Mouse (Mus musculus): Measurements from ENCODE around the gene Uggt2. TPM values are rescaled to one million over a fixed set of nuclear protein-coding genes. Genes with fewer than 3 reads are reported as not detected.

Gene Uggt2
- total and polyA plus RNA-seq, 2 experiments = 0.98 to 3.0 TPM

DNA sequence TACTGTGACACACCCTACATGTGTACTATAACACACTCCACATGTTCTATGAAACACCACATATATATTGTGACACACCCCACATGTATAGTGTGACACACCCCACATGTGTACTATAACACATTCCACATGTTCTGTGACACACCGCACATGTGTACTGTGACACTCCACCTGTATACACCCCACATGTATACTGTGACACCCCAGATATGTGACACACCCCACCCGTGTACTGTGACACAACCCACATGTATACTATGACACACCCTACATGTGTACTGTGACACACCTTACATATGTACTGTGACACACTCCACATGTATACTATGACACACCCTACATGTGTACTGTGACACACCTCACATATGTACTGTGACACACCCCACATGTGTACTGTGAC lies 28.1 kb upstream of the Uggt2 start:
- no peaks in the 10 kb centered on the region for H3K36me3 ChIP-seq (ENCODE audit: control insufficient read depth, insufficient read depth, low read length)
- H3K4me3 ChIP-seq (ENCODE audit: insufficient read depth, low read depth, low read length) = no peak overlapping the region
- 0 out of 2 replicates have a peak, but pooled peaks cover 2% of the 10 kb centered on the region for H3K27me3 ChIP-seq (ENCODE audit: control insufficient read depth, insufficient read depth, low read length)
- no peak for TF ChIP-seq CTCF (IDR thresholded peaks at IDR 0.05; ENCODE audit: low read depth, low read length)
- no peak for TF ChIP-seq POLR2A (IDR thresholded peaks at IDR 0.05; ENCODE audit: extremely low read depth, insufficient read depth, low read length)
- H3K27ac ChIP-seq (replicated peaks; ENCODE audit: insufficient read depth, low read depth, low read length) = no peak overlapping the region
- DNase-seq (ENCODE audit: extremely low read depth, low read depth, low spot score) = no peak
- WGBS = 93% methylated on average over 2 of the region's 2 CpGs
- no peak overlapping the region for H3K9ac ChIP-seq (ENCODE audit: low read depth, low read length)
- no peaks in the 10 kb centered on the region for H3K4me1 ChIP-seq (ENCODE audit: control insufficient read depth, insufficient read depth, low read length)
- H3K79me2 ChIP-seq (ENCODE audit: control insufficient read depth, insufficient read depth, low read length) = no peaks in the 10 kb centered on the region

GRCm38 (mm10) chr14:119125840-119126239 lies 26.6 kb upstream of the Uggt2 start:
- WGBS = 83% methylated on average over 4 of the region's 4 CpGs
- 0 out of 2 replicates have a peak, but pooled peaks cover 2% of the 10 kb centered on the region for H3K27me3 ChIP-seq (ENCODE audit: control insufficient read depth, insufficient read depth, low read length)
- no peaks in the 10 kb centered on the region for H3K4me1 ChIP-seq (ENCODE audit: control insufficient read depth, insufficient read depth, low read length)
- no peak overlapping the region for H3K27ac ChIP-seq (replicated peaks; ENCODE audit: insufficient read depth, low read depth, low read length)
- TF ChIP-seq CTCF (IDR thresholded peaks at IDR 0.05; ENCODE audit: low read depth, low read length) (no peak), POLR2A (IDR thresholded peaks at IDR 0.05; ENCODE audit: extremely low read depth, insufficient read depth, low read length) (no peak)
- H3K36me3 ChIP-seq (ENCODE audit: control insufficient read depth, insufficient read depth, low read length) = no peaks in the 10 kb centered on the region
- no peak overlapping the region for H3K9ac ChIP-seq (ENCODE audit: low read depth, low read length)
- no peak for DNase-seq (ENCODE audit: extremely low read depth, low read depth, low spot score)
- H3K4me3 ChIP-seq (ENCODE audit: insufficient read depth, low read depth, low read length) = no peak overlapping the region
- H3K79me2 ChIP-seq (ENCODE audit: control insufficient read depth, insufficient read depth, low read length) = no peaks in the 10 kb centered on the region

GRCm38 (mm10) chr14:119124061-119124460 lies 24.8 kb upstream of the Uggt2 start:
- no peaks in the 10 kb centered on the region for H3K36me3 ChIP-seq (ENCODE audit: control insufficient read depth, insufficient read depth, low read length)
- H3K4me1 ChIP-seq (ENCODE audit: control insufficient read depth, insufficient read depth, low read length) = no peaks in the 10 kb centered on the region
- H3K27ac ChIP-seq (replicated peaks; ENCODE audit: insufficient read depth, low read depth, low read length) = no peak overlapping the region
- WGBS = 42% methylated on average over 3 of the region's 3 CpGs
- peak; percentile 11; the same call in 1 of the 2 replicates for TF ChIP-seq CTCF (IDR thresholded peaks at IDR 0.05; ENCODE audit: low read depth, low read length)
- TF ChIP-seq POLR2A (IDR thresholded peaks at IDR 0.05; ENCODE audit: extremely low read depth, insufficient read depth, low read length) = no peak
- no peak overlapping the region for H3K4me3 ChIP-seq (ENCODE audit: insufficient read depth, low read depth, low read length)
- no peaks in the 10 kb centered on the region for H3K79me2 ChIP-seq (ENCODE audit: control insufficient read depth, insufficient read depth, low read length)
- 0 out of 2 replicates have a peak, but pooled peaks cover 2% of the 10 kb centered on the region for H3K27me3 ChIP-seq (ENCODE audit: control insufficient read depth, insufficient read depth, low read length)
- DNase-seq (ENCODE audit: extremely low read depth, low read depth, low spot score) = no peak
- no peak overlapping the region for H3K9ac ChIP-seq (ENCODE audit: low read depth, low read length)

DNA sequence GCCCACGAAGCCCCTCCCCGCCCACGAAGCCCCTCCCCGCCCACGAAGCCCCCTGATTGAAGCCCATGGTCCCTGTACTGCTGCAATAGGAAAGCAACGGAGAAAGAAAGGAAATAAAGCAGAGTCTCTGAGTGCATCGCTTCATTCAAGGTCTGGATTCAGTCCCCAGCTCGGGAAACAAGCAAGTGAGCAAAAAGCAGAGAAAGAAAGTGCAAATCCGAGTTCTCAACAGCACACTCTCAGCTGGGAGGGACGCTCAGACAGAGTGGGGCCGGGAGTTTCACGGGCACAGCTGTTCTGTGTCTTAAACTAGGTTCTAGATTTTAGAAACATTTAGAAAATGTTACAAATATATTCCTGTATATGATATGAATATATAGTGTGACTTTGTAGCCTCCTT lies 24.4 kb upstream of the Uggt2 start:
- no peak overlapping the region for H3K9ac ChIP-seq (ENCODE audit: low read depth, low read length)
- 8% methylated on average over 11 of the region's 12 CpGs for WGBS
- H3K36me3 ChIP-seq (ENCODE audit: control insufficient read depth, insufficient read depth, low read length) = no peaks in the 10 kb centered on the region
- H3K4me1 ChIP-seq (ENCODE audit: control insufficient read depth, insufficient read depth, low read length) = no peaks in the 10 kb centered on the region
- 0 out of 2 replicates have a peak, but pooled peaks cover 2% of the 10 kb centered on the region for H3K27me3 ChIP-seq (ENCODE audit: control insufficient read depth, insufficient read depth, low read length)
- H3K79me2 ChIP-seq (ENCODE audit: control insufficient read depth, insufficient read depth, low read length) = no peaks in the 10 kb centered on the region
- DNase-seq (ENCODE audit: extremely low read depth, low read depth, low spot score) = no peak
- H3K27ac ChIP-seq (replicated peaks; ENCODE audit: insufficient read depth, low read depth, low read length) = no peak overlapping the region
- H3K4me3 ChIP-seq (ENCODE audit: insufficient read depth, low read depth, low read length) = no peak overlapping the region
- TF ChIP-seq POLR2A (IDR thresholded peaks at IDR 0.05; ENCODE audit: extremely low read depth, insufficient read depth, low read length) = no peak

- WGBS = 67% methylated on average over 6 of the region's 6 CpGs
- DNase-seq (ENCODE audit: extremely low read depth, low read depth, low spot score) = no peak
- Histone ChIP-seq H3K27me3 (ENCODE audit: control insufficient read depth, insufficient read depth, low read length) (no peaks in the 10 kb centered on the region), H3K4me3 (ENCODE audit: insufficient read depth, low read depth, low read length) (no peak overlapping the region), H3K9ac (ENCODE audit: low read depth, low read length) (no peak overlapping the region), H3K27ac (replicated peaks; ENCODE audit: insufficient read depth, low read depth, low read length) (no peak overlapping the region), H3K36me3 (ENCODE audit: control insufficient read depth, insufficient read depth, low read length) (no peaks in the 10 kb centered on the region), H3K79me2 (ENCODE audit: control insufficient read depth, insufficient read depth, low read length) (no peaks in the 10 kb centered on the region), H3K4me1 (ENCODE audit: control insufficient read depth, insufficient read depth, low read length) (no peaks in the 10 kb centered on the region)
- no peak for TF ChIP-seq POLR2A (IDR thresholded peaks at IDR 0.05; ENCODE audit: extremely low read depth, insufficient read depth, low read length)
- no peak for TF ChIP-seq CTCF (IDR thresholded peaks at IDR 0.05; ENCODE audit: low read depth, low read length)
These were observed 13.3 kb upstream of the Uggt2 start for GRCm38 (mm10) chr14:119112558-119112957.

GRCm38 (mm10) chr14:119109776-119110218 lies 10.6 kb upstream of the Uggt2 start:
- H3K36me3 ChIP-seq (ENCODE audit: control insufficient read depth, insufficient read depth, low read length) = no peaks in the 10 kb centered on the region
- H3K9ac ChIP-seq (ENCODE audit: low read depth, low read length) = no peak overlapping the region
- H3K4me3 ChIP-seq (ENCODE audit: insufficient read depth, low read depth, low read length) = no peak overlapping the region
- no peaks in the 10 kb centered on the region for H3K4me1 ChIP-seq (ENCODE audit: control insufficient read depth, insufficient read depth, low read length)
- no peak for TF ChIP-seq CTCF (IDR thresholded peaks at IDR 0.05; ENCODE audit: low read depth, low read length)
- no peak for TF ChIP-seq POLR2A (IDR thresholded peaks at IDR 0.05; ENCODE audit: extremely low read depth, insufficient read depth, low read length)
- DNase-seq (ENCODE audit: extremely low read depth, low read depth, low spot score) = no peak
- no peaks in the 10 kb centered on the region for H3K27me3 ChIP-seq (ENCODE audit: control insufficient read depth, insufficient read depth, low read length)
- no peak overlapping the region for H3K27ac ChIP-seq (replicated peaks; ENCODE audit: insufficient read depth, low read depth, low read length)
- WGBS = 84% methylated on average over 3 of the region's 3 CpGs
- H3K79me2 ChIP-seq (ENCODE audit: control insufficient read depth, insufficient read depth, low read length) = no peaks in the 10 kb centered on the region
